Mouse (Mus musculus) B cell, adult 62 days (primary cell): Measurements from ENCODE around the gene 2610001J05Rik. TPM values are rescaled to one million over a fixed set of nuclear protein-coding genes. Genes with fewer than 3 reads are reported as not detected.

Experiments used
- total RNA-seq: library from RNA; stranded (reverse); gene quantifications from 4 replicates; pipeline ENCODE4 v1.2.4, GENCODE M21; 2023

2610001J05Rik gene
- total RNA-seq = 36.7 to 44.1 TPM (median 38.8 TPM) in 4 replicates

GRCm38 (mm10) chr6:13870919-13871624 is at the start of gene 2610001J05Rik:
Gene 2610001J05Rik (minus strand): TSS chr6:13871518.

GRCm38 (mm10) chr6:13839345-13840054 is 31.8 kb downstream of the 2610001J05Rik start, which contains the start of gene Gpr85:
Gene Gpr85 (minus strand): TSS chr6:13839942.

Other genes with a start within 250 kb of the 2610001J05Rik start
- gene Bmt2, start 193.6 kb downstream of the 2610001J05Rik start, total RNA-seq = 36.7 to 41.1 TPM (median 39.4 TPM) in 4 replicates
- 1.0 to 1.3 TPM (median 1.2 TPM) in 4 replicates for gene Gpr85, start 31.6 kb downstream of the 2610001J05Rik start, total RNA-seq